Mouse (Mus musculus) right cerebral cortex, postnatal 4 days (tissue): ENCODE measurements around the gene Pdcd1lg2.

ENCODE experiments used
- DNase-seq: peaks from one replicate; pipeline ENCODE4 v3.0.0-alpha.2; 2022

Pdcd1lg2 gene

DNA sequence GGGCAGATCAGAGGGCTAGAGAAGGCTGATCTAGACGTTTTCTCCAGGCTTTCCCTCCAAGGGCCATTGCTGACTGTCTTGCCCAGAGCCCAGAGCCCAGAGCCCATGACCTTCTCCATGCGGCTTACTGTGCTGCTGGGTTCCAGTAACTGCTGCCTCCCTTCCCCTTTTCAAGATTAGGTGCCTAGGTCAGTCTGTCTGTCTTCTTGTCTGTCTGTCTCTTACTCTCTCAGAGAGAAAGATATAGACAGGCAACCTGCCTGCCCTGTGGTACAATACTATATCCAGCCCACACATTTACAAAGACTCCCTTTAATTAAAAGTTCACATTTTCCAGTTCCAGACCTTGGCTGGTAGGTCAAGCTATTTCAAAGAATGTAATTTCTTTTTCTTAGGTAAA, 64.1 kb downstream of the Pdcd1lg2 start:
- DNase-seq, result no peak

GRCm38 (mm10) chr19:29475210-29475620, 64.5 kb downstream of the Pdcd1lg2 start:
- no peak for DNase-seq

DNA sequence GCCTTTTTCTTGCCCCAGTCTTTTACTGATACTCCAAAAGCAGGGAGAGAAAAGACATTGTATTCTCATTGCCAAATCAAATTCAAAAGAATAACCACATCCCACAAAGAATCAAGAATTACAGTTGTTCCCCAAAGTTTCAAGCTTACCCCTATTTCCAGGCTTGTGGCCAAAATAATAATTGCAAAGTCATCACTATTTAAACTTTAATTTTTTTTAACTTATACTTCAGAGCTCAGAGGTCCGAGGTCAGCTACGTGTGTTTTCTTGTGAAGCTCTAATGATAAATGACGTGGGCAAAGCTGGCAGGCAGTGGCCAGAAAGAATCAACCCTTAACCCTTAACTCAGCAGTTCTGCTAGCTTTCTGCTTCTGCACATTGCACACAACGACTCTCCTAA, 67.9 kb downstream of the Pdcd1lg2 start:
- no peak for DNase-seq

- no peak for DNase-seq
Observed at GRCm38 (mm10) chr19:29481578-29481977, 70.9 kb downstream of the Pdcd1lg2 start.

GRCm38 (mm10) chr19:29482148-29482547, 71.4 kb downstream of the Pdcd1lg2 start:
- no peak for DNase-seq

DNA sequence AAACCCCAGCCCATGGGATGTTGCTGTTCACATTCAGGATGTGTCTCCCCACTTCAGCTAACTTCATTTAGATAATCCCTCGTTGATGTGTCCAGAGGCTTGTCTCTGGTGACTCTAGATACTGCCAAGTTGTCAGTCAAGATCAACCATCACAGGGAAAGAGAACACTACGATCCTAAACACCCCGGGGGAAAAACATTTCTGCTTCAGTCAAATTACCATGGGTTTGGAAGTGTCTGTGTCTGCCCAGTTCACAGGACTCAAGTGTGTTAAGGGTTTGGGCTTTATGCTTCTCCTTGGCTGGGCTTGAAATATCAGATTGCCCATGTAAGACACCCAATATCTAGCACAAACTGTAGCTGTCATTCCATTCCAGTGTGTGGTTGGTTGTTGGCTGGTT, 71.9 kb downstream of the Pdcd1lg2 start:
- DNase-seq, result no peak

DNA sequence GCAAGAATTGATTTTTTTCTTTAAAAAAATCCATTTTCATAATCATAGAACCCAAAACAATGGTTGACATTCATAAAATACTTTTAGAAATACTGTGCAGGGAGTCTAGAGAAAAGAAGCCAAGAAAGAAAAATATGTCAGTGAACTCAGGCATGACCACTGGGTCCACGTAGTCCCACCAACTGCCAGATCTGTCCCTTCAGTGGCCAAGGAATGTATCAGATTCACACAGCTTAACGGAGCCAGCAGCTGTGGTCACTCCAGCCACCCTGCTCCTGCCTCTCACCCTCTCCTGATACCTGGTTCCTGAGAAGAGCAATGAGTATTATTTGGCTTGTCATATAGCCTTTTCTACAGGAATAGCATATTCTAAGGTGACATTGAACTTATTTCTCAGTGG, 72.7 kb downstream of the Pdcd1lg2 start:
- no peak for DNase-seq

DNA sequence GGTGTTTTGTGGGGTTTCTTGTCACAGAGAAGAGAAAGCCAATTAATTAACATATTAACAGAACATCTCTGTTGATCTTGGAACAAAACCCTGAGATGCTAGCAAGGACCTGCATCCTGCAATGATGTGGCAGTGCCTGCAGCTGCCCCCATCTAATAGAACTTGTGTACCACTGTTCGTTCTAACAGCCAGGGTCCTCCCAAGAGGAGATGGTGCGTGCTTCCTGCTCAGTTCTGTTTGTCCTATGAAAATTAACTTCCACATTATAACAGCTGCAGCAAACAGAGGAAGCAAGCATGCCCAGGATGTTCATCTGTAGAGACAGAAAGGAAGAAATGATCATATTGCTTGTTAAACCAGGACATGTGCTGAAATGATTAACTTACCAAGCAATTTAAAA, 73.8 kb downstream of the Pdcd1lg2 start:
- DNase-seq, result no peak

DNA sequence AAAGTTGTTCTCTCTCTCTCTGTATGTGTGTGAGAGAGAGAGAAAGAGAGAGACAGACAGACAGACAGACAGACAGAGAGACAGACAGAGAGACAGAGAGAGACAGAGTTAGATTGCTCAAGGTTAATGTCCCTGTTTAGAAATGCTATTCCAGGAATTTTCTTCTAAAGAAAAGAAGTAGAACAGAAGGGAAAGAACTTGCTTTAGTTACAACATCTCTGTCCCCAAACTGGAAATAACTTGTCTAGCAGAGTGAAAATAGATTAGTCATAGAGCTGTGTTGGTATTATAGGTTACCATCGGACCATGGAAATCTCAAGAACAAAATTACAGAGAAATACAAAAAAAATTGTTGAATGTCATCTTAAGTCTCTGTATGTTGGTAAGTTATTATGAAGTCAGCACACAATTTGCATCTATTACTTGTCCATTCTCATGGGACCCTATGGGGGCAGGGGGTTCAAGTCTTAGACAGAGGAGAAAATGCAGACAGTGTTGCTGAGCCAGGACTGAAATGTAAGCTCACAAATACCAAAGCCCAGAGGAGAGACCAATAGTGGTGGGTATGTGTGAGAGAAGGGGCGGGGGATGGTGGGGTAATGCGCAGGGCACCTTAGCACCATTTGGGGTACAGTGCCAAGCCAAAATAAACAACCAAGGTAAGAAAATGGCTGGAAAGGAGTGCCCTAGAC, 74.7 kb downstream of the Pdcd1lg2 start:
- DNase-seq, result no peak

- no peak for DNase-seq
Observed at GRCm38 (mm10) chr19:29486545-29487206, 76.0 kb downstream of the Pdcd1lg2 start.

GRCm38 (mm10) chr19:29487326-29488072, 76.8 kb downstream of the Pdcd1lg2 start:
- DNase-seq, result no peak

GRCm38 (mm10) chr19:29488073-29488390, 77.3 kb downstream of the Pdcd1lg2 start:
- no peak for DNase-seq

DNA sequence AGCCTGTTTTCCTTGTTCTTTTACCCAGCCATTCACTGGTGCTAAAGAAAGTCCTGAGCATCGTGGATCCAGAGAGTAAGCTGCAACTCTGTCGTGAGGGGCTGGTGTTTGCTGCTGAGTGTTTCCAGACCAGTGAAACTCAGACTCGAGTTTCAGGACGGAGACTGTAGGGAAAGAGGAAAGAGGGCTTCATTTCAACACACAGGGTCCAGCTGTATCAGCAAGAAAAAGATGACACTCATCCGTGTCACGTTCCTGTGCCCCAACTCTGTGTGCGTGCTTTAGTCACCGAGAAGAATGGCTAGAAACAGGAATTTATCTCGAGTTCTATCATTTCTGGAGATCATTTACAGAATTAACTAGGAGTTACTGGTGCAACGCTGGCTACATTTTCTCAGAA, 77.7 kb downstream of the Pdcd1lg2 start:
- no peak for DNase-seq

DNA sequence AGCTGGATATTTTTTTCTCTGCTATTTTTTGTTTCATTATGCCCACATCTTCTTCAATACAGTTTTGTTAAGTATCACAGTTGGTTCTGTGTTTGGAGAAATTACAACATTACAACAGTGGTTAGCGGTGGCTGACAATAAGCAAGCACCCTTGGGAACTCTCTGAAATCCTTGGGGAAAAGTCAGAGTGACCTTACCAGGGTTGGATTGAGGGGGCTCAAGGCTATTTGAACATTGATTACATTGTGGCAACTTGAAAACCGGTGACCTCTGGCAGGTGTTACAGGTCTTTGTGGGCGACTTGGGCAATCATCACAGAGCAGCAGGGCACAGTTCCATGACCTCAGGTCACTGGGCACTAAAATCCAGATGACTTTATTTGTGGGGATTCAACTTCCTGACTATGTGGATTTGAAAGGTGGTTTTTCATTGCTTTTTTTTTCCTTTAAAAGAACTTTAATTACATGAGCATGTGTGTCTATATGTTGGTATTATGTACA, 79.1 kb downstream of the Pdcd1lg2 start:
- DNase-seq, result no peak

DNA sequence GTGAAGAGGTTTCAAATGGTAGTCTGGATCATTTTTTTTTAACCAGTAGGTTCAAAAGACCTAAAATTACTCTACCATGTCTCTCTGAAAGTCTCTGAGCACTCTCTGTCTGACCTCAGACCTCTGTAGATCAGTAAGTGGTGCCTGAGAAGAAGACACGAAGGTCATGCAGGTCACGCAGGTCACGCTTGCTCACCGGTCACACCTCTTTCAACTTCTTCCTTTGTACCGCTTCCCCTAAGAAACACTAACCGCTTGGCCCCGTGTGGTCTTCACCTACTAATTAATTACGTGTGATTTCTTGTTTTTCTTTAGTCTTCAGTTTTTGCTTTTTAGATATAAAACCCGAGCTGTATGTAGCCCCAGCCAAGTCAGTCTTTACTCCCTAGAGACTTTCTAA, 80.7 kb downstream of the Pdcd1lg2 start:
- DNase-seq, result no peak

- DNase-seq, result no peak
Observed at GRCm38 (mm10) chr19:29494454-29494853, 83.7 kb downstream of the Pdcd1lg2 start.

DNA sequence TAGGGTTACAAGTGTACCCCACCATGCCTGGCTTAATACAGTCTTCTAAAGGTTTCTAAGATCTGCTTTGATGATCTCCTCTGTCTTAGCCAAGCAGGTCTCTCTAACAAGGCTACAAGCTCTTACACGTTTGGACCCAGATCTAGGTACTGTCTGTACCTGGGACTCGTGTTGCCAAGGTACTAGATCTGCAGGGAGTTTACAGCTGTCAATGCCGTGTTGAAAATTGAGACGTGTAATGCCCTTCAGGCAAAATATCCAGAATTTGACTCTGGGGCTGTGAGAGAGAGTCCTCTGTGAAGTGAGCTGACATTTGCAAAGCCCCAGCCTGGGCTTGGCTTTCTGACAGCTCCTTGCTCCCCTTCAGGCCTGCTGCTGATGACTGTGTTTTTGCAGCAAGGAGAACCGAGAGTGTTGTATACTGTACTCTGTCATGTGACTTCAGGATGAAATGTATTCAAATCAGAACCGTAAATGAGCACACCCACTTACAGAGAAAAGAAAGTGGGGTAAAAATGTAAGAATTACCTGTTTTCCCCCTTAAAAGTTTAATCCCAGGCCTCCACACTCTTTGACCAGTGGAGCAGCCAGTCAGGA, 85.4 kb downstream of the Pdcd1lg2 start:
- DNase-seq, result no peak

GRCm38 (mm10) chr19:29496786-29497557, 86.3 kb downstream of the Pdcd1lg2 start:
- no peak for DNase-seq

- DNase-seq, result no peak
Observed at GRCm38 (mm10) chr19:29497874-29498273, 87.2 kb downstream of the Pdcd1lg2 start.

- no peak for DNase-seq
Observed at GRCm38 (mm10) chr19:29498842-29499456, 88.2 kb downstream of the Pdcd1lg2 start.

- DNase-seq, result no peak
Observed at GRCm38 (mm10) chr19:29500333-29500732, 89.6 kb downstream of the Pdcd1lg2 start.

GRCm38 (mm10) chr19:29501106-29501505, 90.4 kb downstream of the Pdcd1lg2 start:
- no peak for DNase-seq
